Mouse (Mus musculus): ENCODE data around the gene Gm19684.
"Not testable (repeated sequence)": the region's sequence is repeated elsewhere in the genome, so short reads cannot be mapped to it uniquely, and the experiment has no call there.

Gm19684 gene

GRCm38 (mm10) chr17:36176132-36176531, 54.7 kb downstream of the Gm19684 start:
- not testable (repeated sequence) for DNase-seq (ENCODE audit: low spot score in 2 of 2)

DNA sequence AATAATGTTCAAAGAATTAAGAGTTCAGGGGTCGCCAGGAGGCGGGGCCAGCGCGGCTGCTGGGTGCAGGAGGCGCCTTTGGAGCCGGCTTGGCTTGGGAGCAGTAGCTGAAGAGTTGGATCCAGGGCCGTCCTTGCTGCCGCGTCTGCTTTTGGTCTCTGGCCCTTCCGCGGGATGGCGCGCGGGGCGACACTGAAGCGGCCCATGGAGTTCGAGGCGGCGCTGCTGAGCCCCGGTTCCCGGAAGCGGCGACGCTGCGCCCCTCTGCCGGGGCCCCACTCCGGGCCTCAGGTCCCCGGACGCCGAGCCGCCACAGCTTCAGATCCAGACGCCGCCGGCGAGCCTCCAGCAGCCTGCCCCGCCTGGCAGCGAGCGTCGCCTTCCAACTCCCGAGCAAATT, 57.5 kb downstream of the Gm19684 start:
- DNase-seq (ENCODE audit: low spot score in 2 of 2), result peak in 1 of 2 experiments; percentile 3

All from heart, adult 9 months (tissue).